Mouse (Mus musculus): ENCODE measurements around the gene Gm42878. TPM values are rescaled to one million over a fixed set of nuclear protein-coding genes. Genes with fewer than 3 reads are reported as not detected.

Gm42878 gene
- polyA plus RNA-seq, 1 experiment from 2014 or later, result not detected

DNA sequence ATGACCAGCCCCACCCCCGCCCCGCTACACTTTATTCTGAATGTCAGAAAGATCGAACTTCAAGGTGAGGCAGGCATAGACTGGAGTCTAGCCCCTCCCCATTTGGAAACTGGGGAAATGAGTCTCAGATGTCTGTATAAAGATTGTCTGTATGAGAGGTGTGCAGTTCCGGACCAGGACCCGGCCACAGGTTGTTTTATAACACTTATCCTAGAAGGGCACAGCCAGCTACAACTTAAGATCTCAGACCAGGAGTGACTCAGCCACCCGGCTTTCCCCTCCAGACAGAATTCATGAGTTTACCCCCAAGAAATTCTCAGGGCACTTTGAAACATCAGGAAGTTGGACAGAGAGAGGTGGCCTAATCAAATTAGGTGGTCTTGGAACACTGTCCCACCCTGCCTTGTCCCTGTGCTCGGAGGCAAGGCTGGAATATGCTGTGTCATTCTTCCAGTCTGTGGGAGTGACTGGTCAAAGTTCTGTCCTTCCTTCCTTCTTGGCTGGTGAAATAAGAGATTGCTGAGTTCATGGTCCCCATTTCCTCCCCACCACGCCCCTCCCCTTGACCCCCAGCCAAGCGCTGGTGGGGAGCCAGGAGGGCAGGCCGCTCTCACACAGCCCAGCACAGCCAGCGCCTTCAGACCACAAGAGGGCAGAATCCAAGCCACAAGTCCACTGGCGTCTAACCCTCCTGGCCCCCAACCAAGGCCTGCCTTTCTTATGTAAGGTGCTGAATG is 38.7 kb upstream of the Gm42878 start:
- 59% methylated on average over 12 of the region's 12 CpGs for WGBS
- Histone ChIP-seq H3K4me3 (no peak overlapping the region), H3K27ac (replicated peaks) (no peak overlapping the region), H3K27me3 (no peaks in the 10 kb centered on the region), H3K4me2 (replicated peaks) (no peak overlapping the region), H3K36me3 (peaks cover 11% of the 10 kb centered on the region; the same call in 1 of the 2 replicates), H3K9ac (replicated peaks) (no peak overlapping the region), H3K4me1 (no peaks in the 10 kb centered on the region), H3K9me3 (no peaks in the 10 kb centered on the region)
- ATAC-seq (ENCODE audit: low FRiP score, low read depth), result no peak

DNA sequence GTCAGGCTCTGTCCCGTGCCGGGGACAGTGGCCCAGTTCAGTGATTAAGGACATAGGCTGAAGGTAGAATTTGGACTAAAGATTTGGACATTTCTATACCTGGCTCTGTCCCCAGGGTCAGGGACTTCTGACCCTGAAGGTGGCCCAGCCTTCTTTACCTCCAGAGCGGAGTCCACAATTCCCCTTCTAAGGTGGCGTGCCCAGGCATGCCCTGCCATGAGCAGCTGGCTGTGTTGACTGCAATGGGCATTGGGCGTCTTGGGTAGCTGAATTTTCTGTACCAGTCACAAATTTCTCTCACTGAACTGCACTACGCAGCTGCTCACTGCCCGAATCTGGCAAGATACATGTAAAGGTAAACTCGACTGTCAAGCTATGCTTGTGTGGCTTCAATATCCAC is 36.7 kb upstream of the Gm42878 start:
- peaks cover 11% of the 10 kb centered on the region; the same call in 1 of the 2 replicates for H3K36me3 ChIP-seq

DNA sequence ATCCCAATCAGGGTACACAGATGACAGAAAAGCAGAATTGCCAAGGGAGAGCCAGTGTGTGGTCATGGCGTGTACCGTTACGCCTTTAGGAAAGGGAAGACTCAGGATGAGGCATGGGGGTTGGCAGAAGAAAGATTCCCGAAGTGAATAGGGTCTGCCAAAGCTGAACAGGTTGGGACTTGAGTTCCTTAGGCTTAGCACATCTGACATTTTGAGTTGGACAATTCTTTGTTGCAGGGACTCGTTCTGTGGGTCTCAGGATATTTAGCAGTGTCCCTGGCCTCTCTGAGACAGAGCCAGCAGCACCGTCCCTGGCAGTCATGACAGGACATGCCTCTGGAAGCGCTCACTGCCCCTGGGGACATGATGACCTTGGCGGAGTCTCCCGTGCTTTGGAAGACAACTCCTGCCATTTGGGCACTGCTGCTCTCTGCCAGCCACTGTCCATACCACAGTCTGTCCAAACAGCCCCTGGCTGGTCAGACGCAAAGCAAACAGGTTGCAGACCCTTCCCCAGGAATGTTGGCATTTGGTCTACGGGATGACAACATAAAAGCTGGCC is 31.7 kb upstream of the Gm42878 start:
- Histone ChIP-seq H3K4me1 (no peaks in the 10 kb centered on the region), H3K27me3 (no peaks in the 10 kb centered on the region), H3K9me3 (no peaks in the 10 kb centered on the region), H3K36me3 (peaks cover 12% of the 10 kb centered on the region; the same call in 1 of the 2 replicates), H3K9ac (replicated peaks) (no peak overlapping the region), H3K27ac (replicated peaks) (no peak overlapping the region), H3K4me2 (replicated peaks) (no peak overlapping the region), H3K4me3 (no peak overlapping the region)
- WGBS, result 92% methylated on average over 11 of the region's 11 CpGs
- ATAC-seq (ENCODE audit: low FRiP score, low read depth), result no peak

More for the DNA sequence above, 36.7 kb upstream of the Gm42878 start:
- no peaks in the 10 kb centered on the region for H3K9me3 ChIP-seq
- H3K4me2 ChIP-seq (replicated peaks), result no peak overlapping the region
- no peak for ATAC-seq (ENCODE audit: low FRiP score, low read depth)
- H3K4me1 ChIP-seq, result no peaks in the 10 kb centered on the region
- no peaks in the 10 kb centered on the region for H3K27me3 ChIP-seq
- no peak overlapping the region for H3K27ac ChIP-seq (replicated peaks)
- H3K9ac ChIP-seq (replicated peaks), result no peak overlapping the region
- H3K4me3 ChIP-seq, result no peak overlapping the region
- WGBS, result 90% methylated on average over 8 of the region's 8 CpGs

DNA sequence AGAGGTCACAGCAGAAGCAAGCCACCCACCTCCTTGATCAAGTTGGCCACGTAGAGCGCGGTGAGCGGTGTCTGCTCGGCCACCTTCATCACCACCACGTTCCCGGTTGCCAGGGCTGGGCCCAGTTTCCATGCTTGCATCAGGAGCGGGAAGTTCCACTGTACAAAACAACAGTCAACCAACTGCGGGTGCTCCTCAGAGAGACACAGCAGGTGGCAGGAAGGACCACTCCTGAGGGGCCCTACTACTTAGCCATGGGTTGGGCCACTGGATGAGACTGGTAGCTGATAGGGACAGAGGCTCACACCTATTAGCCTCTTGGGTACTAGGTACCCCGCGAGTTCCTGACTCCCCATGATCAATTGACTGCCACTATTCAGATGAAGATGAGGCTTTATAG is 30.6 kb upstream of the Gm42878 start:
- Histone ChIP-seq H3K4me3 (no peak overlapping the region), H3K27ac (replicated peaks) (no peak overlapping the region), H3K4me1 (no peaks in the 10 kb centered on the region), H3K4me2 (replicated peaks) (no peak overlapping the region), H3K9me3 (no peaks in the 10 kb centered on the region), H3K27me3 (no peaks in the 10 kb centered on the region), H3K9ac (replicated peaks) (no peak overlapping the region), H3K36me3 (peaks cover 18% of the 10 kb centered on the region; the same call in 1 of the 2 replicates)
- WGBS, result 92% methylated on average over 11 of the region's 11 CpGs
- no peak for ATAC-seq (ENCODE audit: low FRiP score, low read depth)

DNA sequence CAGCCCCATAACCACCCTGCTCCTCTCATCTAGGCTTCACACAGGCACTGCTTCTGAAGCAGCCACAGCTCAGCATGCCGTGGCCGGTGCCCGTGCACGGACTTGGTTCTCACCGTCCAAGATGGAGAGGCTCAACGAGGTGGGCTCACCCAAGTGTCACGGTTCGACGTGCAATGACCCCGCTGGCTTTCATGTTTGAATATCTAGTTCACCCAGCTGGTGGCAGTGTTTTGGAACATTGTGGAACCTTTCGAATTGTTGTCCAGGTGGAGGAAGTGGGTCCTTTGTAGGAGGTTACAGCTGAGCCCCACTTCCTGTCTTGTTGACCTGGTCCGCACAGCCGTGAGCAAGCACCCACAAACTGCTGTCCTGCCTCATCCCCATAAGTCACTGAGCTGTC is 28.9 kb upstream of the Gm42878 start:
- no peak overlapping the region for H3K4me2 ChIP-seq (replicated peaks)
- no peaks in the 10 kb centered on the region for H3K27me3 ChIP-seq
- 94% methylated on average over 13 of the region's 13 CpGs for WGBS
- H3K36me3 ChIP-seq, result peaks cover 7% of the 10 kb centered on the region; the same call in 1 of the 2 replicates
- H3K4me1 ChIP-seq, result no peaks in the 10 kb centered on the region
- H3K9me3 ChIP-seq, result no peaks in the 10 kb centered on the region
- no peak overlapping the region for H3K27ac ChIP-seq (replicated peaks)
- no peak overlapping the region for H3K4me3 ChIP-seq
- no peak overlapping the region for H3K9ac ChIP-seq (replicated peaks)
- ATAC-seq (ENCODE audit: low FRiP score, low read depth), result no peak

DNA sequence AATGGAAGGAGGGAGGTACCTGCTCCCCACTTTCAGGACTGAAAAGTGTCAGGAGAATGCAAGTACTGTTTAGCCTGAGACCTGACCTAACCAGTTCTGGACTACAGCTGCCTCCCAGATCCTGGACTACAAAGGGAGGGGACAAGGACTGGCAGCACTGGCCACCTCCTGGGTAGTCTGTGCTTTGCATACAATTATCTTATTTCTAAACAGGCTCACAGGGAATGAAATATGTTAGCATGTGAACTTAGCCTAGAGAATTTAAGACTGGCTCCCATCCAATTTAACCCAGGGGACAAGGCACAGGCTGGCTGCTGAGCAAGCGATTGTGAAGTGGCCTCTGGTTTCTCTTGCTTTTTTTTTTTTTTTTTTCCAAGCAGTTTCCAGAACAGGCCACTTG is 25.5 kb upstream of the Gm42878 start:
- no peak for ATAC-seq (ENCODE audit: low FRiP score, low read depth)
- Histone ChIP-seq H3K9ac (replicated peaks) (no peak overlapping the region), H3K9me3 (no peaks in the 10 kb centered on the region), H3K27me3 (no peaks in the 10 kb centered on the region), H3K36me3 (peaks cover 7% of the 10 kb centered on the region; the same call in 1 of the 2 replicates), H3K4me2 (replicated peaks) (no peak overlapping the region), H3K4me1 (no peaks in the 10 kb centered on the region), H3K27ac (replicated peaks) (no peak overlapping the region), H3K4me3 (no peak overlapping the region)
- 93% methylated on average over 1 of the region's 1 CpGs for WGBS

DNA sequence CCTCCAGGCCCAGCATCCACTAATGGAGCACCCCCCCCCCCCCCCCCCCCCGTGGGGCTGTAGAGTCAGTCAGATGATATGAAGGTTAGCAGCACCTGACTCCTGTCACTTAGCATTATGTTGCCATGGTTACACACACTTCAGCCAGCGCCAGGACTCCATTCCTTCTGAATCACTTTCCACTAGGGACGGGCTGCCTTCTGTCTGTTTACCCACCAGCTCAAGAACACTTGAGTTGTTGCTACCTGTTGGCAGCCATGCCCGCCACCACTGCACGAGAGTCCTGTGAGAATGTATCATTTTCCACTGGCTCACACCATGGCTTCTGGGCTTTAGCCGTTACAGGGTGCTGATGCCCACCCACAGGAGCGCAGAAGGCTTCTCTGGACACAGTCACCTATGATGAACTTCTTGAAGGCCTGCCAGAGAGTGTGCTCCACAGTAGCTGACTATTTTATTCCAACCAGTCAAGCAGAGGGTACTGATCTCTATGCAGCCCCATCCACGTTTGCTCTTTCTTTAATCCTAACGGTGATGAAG is 24.7 kb upstream of the Gm42878 start:
- 70% methylated on average over 9 of the region's 9 CpGs for WGBS
- H3K27ac ChIP-seq (replicated peaks), result no peak overlapping the region
- no peak overlapping the region for H3K4me3 ChIP-seq
- H3K27me3 ChIP-seq, result no peaks in the 10 kb centered on the region
- peaks cover 7% of the 10 kb centered on the region; the same call in 1 of the 2 replicates for H3K36me3 ChIP-seq
- no peak overlapping the region for H3K4me2 ChIP-seq (replicated peaks)
- H3K9ac ChIP-seq (replicated peaks), result no peak overlapping the region
- H3K9me3 ChIP-seq, result no peaks in the 10 kb centered on the region
- no peak for ATAC-seq (ENCODE audit: low FRiP score, low read depth)
- no peaks in the 10 kb centered on the region for H3K4me1 ChIP-seq

DNA sequence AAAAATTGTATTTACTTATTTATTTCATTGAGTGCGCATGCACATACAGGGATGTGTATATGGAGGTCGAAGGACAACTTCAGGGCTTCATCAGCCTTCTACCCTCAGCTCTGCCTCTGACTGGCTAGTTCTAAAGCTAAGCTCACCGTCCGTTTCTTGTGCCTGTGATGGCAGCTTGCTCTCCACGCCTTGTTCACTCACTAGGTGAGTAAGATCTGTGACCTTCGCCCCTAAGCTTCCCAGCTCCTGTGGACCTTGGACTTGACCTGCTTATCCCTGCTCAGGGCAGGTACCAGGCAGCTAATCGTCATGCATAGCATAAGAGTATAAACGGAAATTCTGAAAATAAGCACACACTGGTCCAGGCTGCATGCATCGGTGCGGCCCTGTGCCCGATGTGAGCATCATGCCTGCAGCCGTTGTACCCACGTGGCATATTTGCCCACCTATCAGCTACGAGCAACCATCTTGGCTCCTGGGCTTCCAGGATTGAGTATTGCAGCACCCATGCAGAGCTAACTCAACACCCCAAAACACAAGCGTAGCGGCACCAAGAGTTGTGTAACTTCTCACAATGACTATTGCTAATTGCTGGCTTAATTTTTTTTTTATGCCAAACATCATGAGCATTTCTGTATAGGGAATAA is 20.9 kb upstream of the Gm42878 start:
- Histone ChIP-seq H3K4me1 (0 out of 2 replicates have a peak, but pooled peaks cover 4% of the 10 kb centered on the region), H3K4me2 (replicated peaks) (no peak overlapping the region), H3K9ac (replicated peaks) (no peak overlapping the region), H3K27me3 (no peaks in the 10 kb centered on the region), H3K27ac (replicated peaks) (no peak overlapping the region), H3K36me3 (no peaks in the 10 kb centered on the region), H3K9me3 (no peaks in the 10 kb centered on the region), H3K4me3 (no peak overlapping the region)
- ATAC-seq (ENCODE audit: low FRiP score, low read depth), result no peak
- WGBS, result 91% methylated on average over 16 of the region's 16 CpGs

DNA sequence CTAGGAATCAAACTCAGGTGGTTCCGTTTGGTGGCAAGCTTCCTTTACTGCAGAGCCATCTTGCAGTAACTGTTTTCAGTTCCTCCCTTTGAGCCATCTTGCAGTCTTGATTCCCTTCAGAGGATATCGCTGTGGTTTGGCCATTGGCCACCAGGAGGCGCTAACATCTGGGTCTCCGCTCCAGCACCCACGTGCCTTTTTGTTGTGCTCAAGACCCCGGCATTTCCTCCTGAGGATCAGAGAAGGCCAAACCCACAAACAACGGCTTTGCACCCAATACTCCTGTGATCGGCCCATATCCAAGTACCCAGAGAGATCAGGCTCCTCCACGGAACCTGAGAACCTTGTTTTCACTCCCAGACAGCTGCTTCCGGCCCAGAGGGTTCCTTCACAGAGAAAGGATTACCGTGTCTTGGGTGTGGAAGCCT is 19.2 kb upstream of the Gm42878 start:
- Histone ChIP-seq H3K4me2 (replicated peaks) (peak overlapping the region; percentile 42), H3K4me3 (no peak overlapping the region), H3K36me3 (no peaks in the 10 kb centered on the region), H3K9ac (replicated peaks) (no peak overlapping the region; the same call in 1 of the 2 replicates), H3K9me3 (no peaks in the 10 kb centered on the region), H3K27me3 (no peaks in the 10 kb centered on the region), H3K4me1 (0 out of 2 replicates have a peak, but pooled peaks cover 4% of the 10 kb centered on the region), H3K27ac (replicated peaks) (no peak overlapping the region)
- WGBS, result 12% methylated on average over 11 of the region's 11 CpGs
- peak; percentile 30; the same call in 1 of the 2 replicates for ATAC-seq (ENCODE audit: low FRiP score, low read depth)

DNA sequence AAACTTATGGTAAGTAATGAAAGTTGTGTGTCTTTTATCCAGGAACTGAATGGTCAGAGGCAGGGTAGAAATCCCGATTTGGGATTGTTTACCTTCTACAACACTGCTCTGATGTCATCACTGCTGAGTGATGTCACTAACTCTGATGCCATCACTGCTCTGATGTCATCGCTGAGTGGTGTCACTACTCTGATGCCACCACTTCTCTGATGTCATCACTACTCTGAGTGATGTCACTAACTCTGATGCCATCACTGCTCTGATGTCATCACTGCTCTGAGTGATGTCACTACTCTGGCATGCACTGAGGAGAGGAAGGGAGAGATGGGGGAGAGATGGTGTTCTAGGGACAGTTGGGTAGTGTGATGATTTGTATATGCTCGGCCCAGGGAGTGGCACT is 17.2 kb upstream of the Gm42878 start:
- no peak overlapping the region for H3K4me3 ChIP-seq
- WGBS, result 92% methylated on average over 3 of the region's 3 CpGs

DNA sequence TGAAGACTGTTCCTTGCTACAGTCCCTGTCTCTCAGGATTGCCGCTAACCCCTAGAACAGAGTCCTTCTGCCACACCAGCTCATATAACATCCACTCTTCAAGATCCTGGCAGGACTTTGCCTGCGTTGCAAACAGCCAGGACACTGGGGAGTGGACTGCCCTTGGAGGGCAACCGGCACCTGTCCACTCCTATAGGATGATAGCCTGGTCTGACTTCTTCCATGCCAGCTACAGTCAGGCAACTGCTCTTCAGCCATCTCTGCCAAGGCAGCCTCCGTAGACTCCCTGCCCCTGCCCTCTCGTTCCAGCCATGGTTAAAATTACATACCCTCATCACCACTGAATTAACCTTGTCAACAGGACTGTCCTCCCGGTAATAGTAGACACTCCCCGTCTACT is 3.9 kb upstream of the Gm42878 start:
- ATAC-seq (ENCODE audit: low FRiP score, low read depth), result no peak
- no peaks in the 10 kb centered on the region for H3K27me3 ChIP-seq
- H3K36me3 ChIP-seq, result no peaks in the 10 kb centered on the region
- peaks cover 12% of the 10 kb centered on the region for H3K4me1 ChIP-seq
- no peak overlapping the region for H3K4me2 ChIP-seq (replicated peaks)
- no peaks in the 10 kb centered on the region for H3K9me3 ChIP-seq
- H3K4me3 ChIP-seq, result no peak overlapping the region
- WGBS, result 87% methylated on average over 7 of the region's 7 CpGs
- no peak overlapping the region for H3K27ac ChIP-seq (replicated peaks)
- H3K9ac ChIP-seq (replicated peaks), result no peak overlapping the region

More for the DNA sequence above, 17.2 kb upstream of the Gm42878 start:
- H3K9me3 ChIP-seq, result no peaks in the 10 kb centered on the region
- H3K36me3 ChIP-seq, result no peaks in the 10 kb centered on the region
- no peak overlapping the region for H3K9ac ChIP-seq (replicated peaks)
- no peak overlapping the region for H3K27ac ChIP-seq (replicated peaks)
- 0 out of 2 replicates have a peak, but pooled peaks cover 4% of the 10 kb centered on the region for H3K4me1 ChIP-seq
- no peaks in the 10 kb centered on the region for H3K27me3 ChIP-seq
- H3K4me2 ChIP-seq (replicated peaks), result no peak overlapping the region
- no peak for ATAC-seq (ENCODE audit: low FRiP score, low read depth)

DNA sequence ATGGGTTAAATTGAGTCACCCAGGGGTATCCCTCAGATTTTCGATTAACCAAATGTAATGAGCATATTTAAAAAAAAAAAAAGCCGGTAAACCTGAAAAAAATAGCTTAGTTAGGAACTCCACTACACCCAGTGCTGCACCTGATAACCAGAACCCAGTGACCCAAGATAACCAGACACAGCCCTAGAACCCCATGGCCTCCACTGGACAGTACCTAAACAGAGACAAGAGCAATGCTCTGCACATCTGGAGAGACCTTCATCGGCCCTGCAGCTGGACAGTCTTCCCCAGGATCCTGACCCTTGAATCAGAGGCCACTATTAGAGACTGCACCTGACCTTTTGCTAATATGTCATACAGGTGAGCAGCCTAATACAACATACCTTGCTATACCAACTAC is 1.8 kb upstream of the Gm42878 start:
- ATAC-seq (ENCODE audit: low FRiP score, low read depth), result no peak
- Histone ChIP-seq H3K9me3 (no peaks in the 10 kb centered on the region), H3K36me3 (no peaks in the 10 kb centered on the region), H3K4me1 (peaks cover 28% of the 10 kb centered on the region), H3K4me3 (no peak overlapping the region), H3K4me2 (replicated peaks) (no peak overlapping the region), H3K9ac (replicated peaks) (no peak overlapping the region), H3K27ac (replicated peaks) (no peak overlapping the region), H3K27me3 (no peaks in the 10 kb centered on the region)
- 91% methylated on average over 3 of the region's 3 CpGs for WGBS

Data from midbrain, embryonic 12.5 days (tissue).